Mouse (Mus musculus): ENCODE data around the gene Ankrd27.

GRCm38 (mm10) chr7:35622626-35623025, 36.6 kb downstream of the Ankrd27 start:
- TF ChIP-seq CTCF (IDR thresholded peaks at IDR 0.05; ENCODE audit: control insufficient read depth, insufficient read depth, insufficient replicate concordance, low read depth, low read length): no peak
- no peak for TF ChIP-seq POLR2A (IDR thresholded peaks at IDR 0.05; ENCODE audit: control insufficient read depth, low read depth, low read length)

Data from testis, adult 2 months (tissue).